Mouse (Mus musculus): Measurements from ENCODE around the gene Samd13. TPM values are rescaled to one million over a fixed set of nuclear protein-coding genes. Genes with fewer than 3 reads are reported as not detected.

Gene Samd13
- 0.24 and 0.50 TPM in 2 replicates for polyA plus RNA-seq (2014; fragmentation: Nextera tagmentation; extraction: Ambion mirVana)

DNA sequence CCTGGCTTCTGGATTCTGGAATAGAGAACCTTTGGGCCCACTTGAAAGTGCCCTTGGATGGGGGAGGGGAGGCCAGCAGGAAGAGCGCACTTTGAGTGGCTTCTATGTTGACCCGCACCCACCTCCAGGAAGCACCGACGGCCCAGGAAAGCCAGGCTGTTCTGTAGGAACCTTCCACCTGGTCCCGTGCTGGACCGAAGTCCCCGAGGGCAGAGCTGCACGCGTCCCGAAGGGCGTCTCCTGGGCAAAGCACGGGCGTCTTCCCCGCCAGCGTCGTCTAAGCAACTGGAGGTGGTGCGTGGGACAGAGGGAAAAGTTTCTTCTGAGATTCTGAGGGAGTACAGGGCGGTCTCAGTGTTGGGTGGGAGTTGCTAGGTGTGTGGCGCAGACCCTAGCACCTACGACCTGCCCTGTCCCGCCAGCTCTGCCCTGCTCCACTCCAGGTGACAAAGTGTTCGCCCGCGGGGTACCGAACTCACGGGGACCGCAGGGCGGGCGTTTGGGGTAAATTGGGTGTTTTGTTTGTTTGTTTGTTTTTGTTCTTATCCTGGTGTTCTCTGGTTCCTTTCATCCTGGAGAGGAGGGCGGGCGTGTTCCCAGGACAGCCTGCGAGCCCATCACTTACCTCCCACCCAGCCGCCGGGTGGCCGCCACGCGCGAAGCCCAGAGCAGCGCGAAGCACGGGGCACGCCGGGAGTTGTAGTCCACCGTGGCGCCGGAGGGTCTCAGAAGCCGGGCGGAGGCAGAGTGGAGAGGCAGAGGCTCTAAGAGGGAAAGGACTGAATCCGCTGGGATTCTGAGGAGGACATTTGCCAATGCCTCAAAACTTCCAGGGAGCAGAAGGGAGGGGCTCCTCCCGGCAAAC lies at the start of gene Samd13:
Gene Samd13 (minus strand): TSS at position 782 of the 865 bp plus-strand sequence.
- ATAC-seq (ENCODE audit: low FRiP score): peak; percentile 91

DNA sequence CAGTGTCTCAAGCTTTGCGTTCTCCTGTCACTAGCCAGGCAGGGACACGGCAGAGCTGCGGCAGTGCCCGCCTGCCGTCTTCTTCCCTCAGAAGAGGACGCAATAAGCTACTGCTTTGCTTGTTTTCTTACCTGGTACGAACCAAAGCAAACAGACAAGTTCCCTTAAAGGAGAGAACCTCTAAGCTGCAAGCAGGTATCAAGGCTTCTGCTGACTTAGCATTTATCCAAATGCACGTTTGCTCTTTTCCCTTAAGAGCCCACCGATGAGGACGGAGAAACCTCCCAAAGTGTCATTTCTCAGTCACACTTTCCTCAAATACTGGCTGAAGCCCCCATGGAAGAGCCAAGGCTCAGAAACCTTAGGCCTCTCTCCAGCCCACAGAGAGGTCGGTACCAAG lies 46.1 kb upstream of the Samd13 start:
- no peak overlapping the region for H3K9ac ChIP-seq
- no peaks in the 10 kb centered on the region for H3K4me1 ChIP-seq (replicated peaks; ENCODE audit: control insufficient read depth, insufficient read depth, low read length)
- H3K36me3 ChIP-seq (replicated peaks; ENCODE audit: control insufficient read depth, insufficient read depth): peaks cover 81% of the 10 kb centered on the region
- no peaks in the 10 kb centered on the region for H3K9me3 ChIP-seq (ENCODE audit: control insufficient read depth, low read length)
- no peaks in the 10 kb centered on the region for H3K27me3 ChIP-seq (ENCODE audit: control insufficient read depth, insufficient read depth, low read length)
- WGBS: 96% methylated on average over 11 of the region's 11 CpGs
- no peak overlapping the region for H3K4me2 ChIP-seq (replicated peaks)
- DNase-seq (ENCODE audit: low spot score) (no peak), ATAC-seq (ENCODE audit: low FRiP score) (no peak)
- no peak overlapping the region for H3K4me3 ChIP-seq (replicated peaks; ENCODE audit: low read length)
- H3K27ac ChIP-seq: no peak overlapping the region

More for the DNA sequence above, at the start of gene Samd13:
- Histone ChIP-seq H3K27ac (no peak within 1 kb of the TSS), H3K4me3 (replicated peaks; ENCODE audit: low read length) (peak within 1 kb of the TSS; percentile 48), H3K36me3 (replicated peaks; ENCODE audit: control insufficient read depth, insufficient read depth) (no peaks in the 10 kb centered on the region), H3K9ac (peak within 1 kb of the TSS; percentile 51), H3K4me2 (replicated peaks) (peak within 1 kb of the TSS; percentile 87), H3K4me1 (replicated peaks; ENCODE audit: control insufficient read depth, insufficient read depth, low read length) (0 out of 2 replicates have a peak, but pooled peaks cover 3% of the 10 kb centered on the region), H3K27me3 (ENCODE audit: control insufficient read depth, insufficient read depth, low read length) (no peaks in the 10 kb centered on the region), H3K9me3 (ENCODE audit: control insufficient read depth, low read length) (no peaks in the 10 kb centered on the region)
- peak; percentile 66 for DNase-seq (ENCODE audit: low spot score)
- WGBS: 4% methylated on average over 50 of the region's 50 CpGs

- Histone ChIP-seq H3K9me3 (ENCODE audit: control insufficient read depth, low read length) (no peaks in the 10 kb centered on the region; the same call in 1 of the 2 replicates), H3K4me1 (replicated peaks; ENCODE audit: control insufficient read depth, insufficient read depth, low read length) (no peaks in the 10 kb centered on the region), H3K27ac (no peak overlapping the region), H3K27me3 (ENCODE audit: control insufficient read depth, insufficient read depth, low read length) (no peaks in the 10 kb centered on the region), H3K4me2 (replicated peaks) (no peak overlapping the region), H3K9ac (no peak overlapping the region), H3K4me3 (replicated peaks; ENCODE audit: low read length) (no peak overlapping the region), H3K36me3 (replicated peaks; ENCODE audit: control insufficient read depth, insufficient read depth) (peaks cover 16% of the 10 kb centered on the region)
- 66% methylated on average over 3 of the region's 3 CpGs for WGBS
- no peak for DNase-seq (ENCODE audit: low spot score)
- ATAC-seq (ENCODE audit: low FRiP score): no peak
Measured at GRCm38 (mm10) chr3:146723037-146723436, 37.6 kb upstream of the Samd13 start.

DNA sequence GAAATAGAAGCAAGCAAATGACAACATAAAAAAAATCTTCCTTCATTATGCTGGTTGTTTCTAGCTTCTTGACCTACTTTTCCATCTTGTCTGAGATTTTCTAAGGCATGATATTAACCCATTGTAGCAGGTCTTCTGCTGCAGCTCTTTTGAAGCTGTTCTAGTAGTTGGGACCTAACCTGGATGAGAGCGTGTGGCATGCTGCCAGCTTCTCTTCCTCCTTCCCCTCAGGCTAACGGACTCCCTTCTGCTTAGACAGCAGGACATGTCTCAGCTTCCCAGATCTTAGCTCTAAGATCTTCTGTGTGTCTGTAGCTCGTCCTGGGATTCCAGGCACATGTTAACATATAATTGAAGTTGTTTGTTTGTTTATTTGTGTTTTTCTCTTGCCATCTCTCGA lies 34.3 kb upstream of the Samd13 start:
- H3K27me3 ChIP-seq (ENCODE audit: control insufficient read depth, insufficient read depth, low read length): no peaks in the 10 kb centered on the region
- H3K27ac ChIP-seq: no peak overlapping the region
- no peak for DNase-seq (ENCODE audit: low spot score)
- H3K9ac ChIP-seq: no peak overlapping the region
- no peaks in the 10 kb centered on the region for H3K36me3 ChIP-seq (replicated peaks; ENCODE audit: control insufficient read depth, insufficient read depth)
- H3K4me3 ChIP-seq (replicated peaks; ENCODE audit: low read length): no peak overlapping the region
- no peaks in the 10 kb centered on the region for H3K9me3 ChIP-seq (ENCODE audit: control insufficient read depth, low read length)
- no peaks in the 10 kb centered on the region for H3K4me1 ChIP-seq (replicated peaks; ENCODE audit: control insufficient read depth, insufficient read depth, low read length)
- H3K4me2 ChIP-seq (replicated peaks): no peak overlapping the region
- WGBS: 82% methylated on average over 4 of the region's 4 CpGs
- no peak for ATAC-seq (ENCODE audit: low FRiP score)

- ATAC-seq (ENCODE audit: low FRiP score) (no peak), DNase-seq (ENCODE audit: low spot score) (no peak)
- H3K4me2 ChIP-seq (replicated peaks): no peak overlapping the region
- H3K9me3 ChIP-seq (ENCODE audit: control insufficient read depth, low read length): no peaks in the 10 kb centered on the region
- no peaks in the 10 kb centered on the region for H3K4me1 ChIP-seq (replicated peaks; ENCODE audit: control insufficient read depth, insufficient read depth, low read length)
- 59% methylated on average over 5 of the region's 5 CpGs for WGBS
- H3K4me3 ChIP-seq (replicated peaks; ENCODE audit: low read length): no peak overlapping the region
- H3K36me3 ChIP-seq (replicated peaks; ENCODE audit: control insufficient read depth, insufficient read depth): no peaks in the 10 kb centered on the region
- H3K9ac ChIP-seq: no peak overlapping the region
- no peaks in the 10 kb centered on the region for H3K27me3 ChIP-seq (ENCODE audit: control insufficient read depth, insufficient read depth, low read length)
- H3K27ac ChIP-seq: no peak overlapping the region
Measured at GRCm38 (mm10) chr3:146718251-146718650, 32.9 kb upstream of the Samd13 start.

GRCm38 (mm10) chr3:146712305-146712704 lies 26.9 kb upstream of the Samd13 start:
- Histone ChIP-seq H3K9me3 (ENCODE audit: control insufficient read depth, low read length) (no peaks in the 10 kb centered on the region), H3K9ac (no peak overlapping the region), H3K4me3 (replicated peaks; ENCODE audit: low read length) (no peak overlapping the region), H3K4me1 (replicated peaks; ENCODE audit: control insufficient read depth, insufficient read depth, low read length) (no peaks in the 10 kb centered on the region), H3K4me2 (replicated peaks) (no peak overlapping the region), H3K36me3 (replicated peaks; ENCODE audit: control insufficient read depth, insufficient read depth) (no peaks in the 10 kb centered on the region), H3K27ac (no peak overlapping the region), H3K27me3 (ENCODE audit: control insufficient read depth, insufficient read depth, low read length) (no peaks in the 10 kb centered on the region)
- ATAC-seq (ENCODE audit: low FRiP score) (no peak), DNase-seq (ENCODE audit: low spot score) (no peak)
- 81% methylated on average over 7 of the region's 7 CpGs for WGBS

DNA sequence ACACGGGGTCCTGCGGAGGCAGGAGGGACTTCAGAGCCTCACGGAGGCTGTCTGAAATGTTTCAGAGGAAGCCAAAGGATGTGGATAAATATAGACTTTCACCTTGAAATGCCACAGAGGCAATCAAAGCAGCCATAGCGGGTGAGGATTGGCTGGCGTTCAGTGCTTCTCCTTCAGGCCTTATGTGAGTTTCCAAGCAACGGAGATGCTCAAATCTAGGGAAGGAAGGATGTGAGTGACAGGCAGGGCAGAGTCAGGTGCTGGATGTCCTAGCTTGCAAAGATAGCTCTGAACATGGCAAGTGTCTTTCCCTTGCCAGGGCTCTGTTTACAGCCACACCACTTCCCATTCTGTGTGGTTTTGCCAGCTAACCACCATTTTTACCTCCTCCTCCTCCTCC lies 26.2 kb upstream of the Samd13 start:
- WGBS: 59% methylated on average over 6 of the region's 6 CpGs
- DNase-seq (ENCODE audit: low spot score) (no peak), ATAC-seq (ENCODE audit: low FRiP score) (no peak)
- H3K27ac ChIP-seq: no peak overlapping the region
- H3K4me1 ChIP-seq (replicated peaks; ENCODE audit: control insufficient read depth, insufficient read depth, low read length): no peaks in the 10 kb centered on the region
- H3K36me3 ChIP-seq (replicated peaks; ENCODE audit: control insufficient read depth, insufficient read depth): no peaks in the 10 kb centered on the region
- no peaks in the 10 kb centered on the region for H3K9me3 ChIP-seq (ENCODE audit: control insufficient read depth, low read length)
- no peaks in the 10 kb centered on the region for H3K27me3 ChIP-seq (ENCODE audit: control insufficient read depth, insufficient read depth, low read length)
- H3K4me3 ChIP-seq (replicated peaks; ENCODE audit: low read length): no peak overlapping the region
- no peak overlapping the region for H3K9ac ChIP-seq
- no peak overlapping the region for H3K4me2 ChIP-seq (replicated peaks)

DNA sequence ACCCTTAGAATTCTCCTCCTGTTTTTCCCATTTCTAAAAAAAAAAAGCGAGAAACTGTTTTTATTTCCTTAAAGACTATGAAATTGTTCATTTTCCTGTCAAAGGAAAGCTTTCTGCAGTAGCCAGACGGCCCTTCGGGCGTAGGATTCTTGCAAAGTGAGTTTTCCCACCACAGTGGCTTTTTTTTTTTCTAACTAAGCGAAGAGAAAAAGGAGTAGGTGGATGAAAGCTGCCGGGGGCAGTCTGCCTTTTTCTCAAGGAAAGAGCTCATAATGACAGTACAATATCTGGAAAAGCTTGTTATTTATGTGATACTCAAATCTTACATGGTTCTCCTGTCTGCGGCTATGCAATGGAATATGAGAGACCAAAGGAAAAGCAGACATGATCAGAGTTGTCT lies 25.7 kb upstream of the Samd13 start:
- DNase-seq (ENCODE audit: low spot score): no peak
- Histone ChIP-seq H3K4me3 (replicated peaks; ENCODE audit: low read length) (no peak overlapping the region), H3K27me3 (ENCODE audit: control insufficient read depth, insufficient read depth, low read length) (no peaks in the 10 kb centered on the region), H3K4me2 (replicated peaks) (no peak overlapping the region), H3K9ac (no peak overlapping the region), H3K9me3 (ENCODE audit: control insufficient read depth, low read length) (no peaks in the 10 kb centered on the region), H3K36me3 (replicated peaks; ENCODE audit: control insufficient read depth, insufficient read depth) (no peaks in the 10 kb centered on the region), H3K27ac (no peak overlapping the region), H3K4me1 (replicated peaks; ENCODE audit: control insufficient read depth, insufficient read depth, low read length) (no peaks in the 10 kb centered on the region)
- no peak for ATAC-seq (ENCODE audit: low FRiP score)
- 76% methylated on average over 7 of the region's 7 CpGs for WGBS

GRCm38 (mm10) chr3:146709086-146709485 lies 23.7 kb upstream of the Samd13 start:
- no peak overlapping the region for H3K9ac ChIP-seq
- ATAC-seq (ENCODE audit: low FRiP score) (no peak), DNase-seq (ENCODE audit: low spot score) (no peak)
- 86% methylated on average over 1 of the region's 1 CpGs for WGBS
- no peak overlapping the region for H3K27ac ChIP-seq
- no peak overlapping the region for H3K4me3 ChIP-seq (replicated peaks; ENCODE audit: low read length)
- H3K36me3 ChIP-seq (replicated peaks; ENCODE audit: control insufficient read depth, insufficient read depth): no peaks in the 10 kb centered on the region
- no peaks in the 10 kb centered on the region for H3K27me3 ChIP-seq (ENCODE audit: control insufficient read depth, insufficient read depth, low read length)
- no peak overlapping the region for H3K4me2 ChIP-seq (replicated peaks)
- no peaks in the 10 kb centered on the region for H3K4me1 ChIP-seq (replicated peaks; ENCODE audit: control insufficient read depth, insufficient read depth, low read length)
- H3K9me3 ChIP-seq (ENCODE audit: control insufficient read depth, low read length): no peaks in the 10 kb centered on the region
